Mouse (Mus musculus): ENCODE data around the gene Antxr2. TPM values are rescaled to one million over a fixed set of nuclear protein-coding genes. Genes with fewer than 3 reads are reported as not detected.

Gene Antxr2
- total and polyA plus RNA-seq, 2 experiments from 2014 or later: 2.7 to 9.2 TPM

DNA sequence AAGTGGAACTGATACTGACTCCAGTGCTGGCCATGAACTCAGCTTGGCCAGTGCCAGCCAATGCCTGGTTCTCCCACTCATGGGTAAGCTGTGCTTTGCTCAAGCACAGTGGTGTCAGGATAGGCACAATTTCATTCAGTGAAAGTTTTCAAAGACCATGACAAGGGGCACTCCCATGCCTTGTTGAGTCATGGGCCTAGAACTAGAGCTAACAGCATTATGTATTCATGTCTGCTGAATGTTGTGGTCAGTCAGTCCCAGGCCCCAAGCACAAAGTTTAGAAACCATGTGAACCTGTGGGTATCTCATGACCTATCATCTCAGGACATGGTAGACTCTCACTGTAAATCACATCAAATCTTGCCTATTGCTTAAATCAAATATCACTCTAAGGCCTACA lies 10.2 kb downstream of the Antxr2 start:
- H3K27me3 ChIP-seq (ENCODE audit: insufficient read depth, low read length): no peaks in the 10 kb centered on the region
- H3K9me3 ChIP-seq (ENCODE audit: low read length): no peaks in the 10 kb centered on the region
- DNase-seq (ENCODE audit: low spot score): no peak
- no peak overlapping the region for H3K4me2 ChIP-seq (ENCODE audit: low read depth, low read length)
- TF ChIP-seq CTCF (IDR thresholded peaks at IDR 0.05; ENCODE audit: low read depth): no peak
- H3K36me3 ChIP-seq (ENCODE audit: insufficient read depth, low read length): no peaks in the 10 kb centered on the region
- no peak overlapping the region for H3K27ac ChIP-seq
- H3K9ac ChIP-seq (replicated peaks; ENCODE audit: low read length): no peak overlapping the region
- H3K4me1 ChIP-seq (ENCODE audit: insufficient read depth, low read length): peaks cover 3% of the 10 kb centered on the region; the same call in 1 of the 2 replicates
- no peak for ATAC-seq
- no peak overlapping the region for H3K4me3 ChIP-seq (ENCODE audit: low read length)

GRCm38 (mm10) chr5:98019396-98019795 lies 11.4 kb downstream of the Antxr2 start:
- Histone ChIP-seq H3K4me1 (ENCODE audit: insufficient read depth, low read length) (peaks cover 3% of the 10 kb centered on the region; the same call in 1 of the 2 replicates), H3K9me3 (ENCODE audit: low read length) (no peaks in the 10 kb centered on the region), H3K36me3 (ENCODE audit: insufficient read depth, low read length) (no peaks in the 10 kb centered on the region), H3K4me2 (ENCODE audit: low read depth, low read length) (no peak overlapping the region), H3K27me3 (ENCODE audit: insufficient read depth, low read length) (no peaks in the 10 kb centered on the region), H3K27ac (no peak overlapping the region), H3K4me3 (ENCODE audit: low read length) (no peak overlapping the region), H3K9ac (replicated peaks; ENCODE audit: low read length) (no peak overlapping the region)
- ATAC-seq: no peak
- WGBS: 59% methylated on average over 1 of the region's 1 CpGs
- DNase-seq (ENCODE audit: low spot score): no peak
- no peak for TF ChIP-seq CTCF (IDR thresholded peaks at IDR 0.05; ENCODE audit: low read depth)

DNA sequence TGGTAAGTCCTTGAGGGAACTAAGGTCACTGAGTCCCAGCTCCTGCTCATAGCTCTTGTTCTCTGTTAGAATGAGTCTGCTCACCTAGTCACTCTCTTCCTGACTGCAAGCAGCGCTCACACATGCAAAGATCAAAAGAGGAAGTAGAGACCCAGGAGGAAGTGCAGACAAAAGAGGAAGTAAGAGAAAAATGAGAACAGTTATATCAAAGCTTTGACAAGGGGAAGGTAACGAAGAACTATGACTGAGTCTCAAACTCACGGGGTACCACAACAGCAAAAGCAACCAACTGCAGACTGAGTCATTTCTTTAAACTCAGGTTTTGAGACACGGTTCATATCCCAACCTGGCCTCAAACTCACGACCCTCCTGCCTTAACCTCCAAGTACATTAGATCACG lies 12.7 kb downstream of the Antxr2 start:
- no peak for ATAC-seq
- Histone ChIP-seq H3K36me3 (ENCODE audit: insufficient read depth, low read length) (no peaks in the 10 kb centered on the region), H3K9ac (replicated peaks; ENCODE audit: low read length) (no peak overlapping the region), H3K4me1 (ENCODE audit: insufficient read depth, low read length) (peaks cover 3% of the 10 kb centered on the region; the same call in 1 of the 2 replicates), H3K27me3 (ENCODE audit: insufficient read depth, low read length) (no peaks in the 10 kb centered on the region), H3K9me3 (ENCODE audit: low read length) (no peaks in the 10 kb centered on the region), H3K4me3 (ENCODE audit: low read length) (no peak overlapping the region), H3K4me2 (ENCODE audit: low read depth, low read length) (no peak overlapping the region), H3K27ac (no peak overlapping the region)
- TF ChIP-seq CTCF (IDR thresholded peaks at IDR 0.05; ENCODE audit: low read depth): no peak
- no peak for DNase-seq (ENCODE audit: low spot score)
- 88% methylated on average over 6 of the region's 6 CpGs for WGBS

- Histone ChIP-seq H3K4me3 (ENCODE audit: low read length) (no peak overlapping the region), H3K4me1 (ENCODE audit: insufficient read depth, low read length) (peaks cover 3% of the 10 kb centered on the region; the same call in 1 of the 2 replicates), H3K9me3 (ENCODE audit: low read length) (no peaks in the 10 kb centered on the region), H3K36me3 (ENCODE audit: insufficient read depth, low read length) (no peaks in the 10 kb centered on the region), H3K9ac (replicated peaks; ENCODE audit: low read length) (no peak overlapping the region), H3K4me2 (ENCODE audit: low read depth, low read length) (no peak overlapping the region), H3K27me3 (ENCODE audit: insufficient read depth, low read length) (no peaks in the 10 kb centered on the region), H3K27ac (no peak overlapping the region)
- ATAC-seq (no peak), DNase-seq (ENCODE audit: low spot score) (peak; percentile 23)
- TF ChIP-seq CTCF (IDR thresholded peaks at IDR 0.05; ENCODE audit: low read depth): no peak
- 74% methylated on average over 20 of the region's 20 CpGs for WGBS
Observed at GRCm38 (mm10) chr5:98016247-98017203, 14.3 kb downstream of the Antxr2 start.

DNA sequence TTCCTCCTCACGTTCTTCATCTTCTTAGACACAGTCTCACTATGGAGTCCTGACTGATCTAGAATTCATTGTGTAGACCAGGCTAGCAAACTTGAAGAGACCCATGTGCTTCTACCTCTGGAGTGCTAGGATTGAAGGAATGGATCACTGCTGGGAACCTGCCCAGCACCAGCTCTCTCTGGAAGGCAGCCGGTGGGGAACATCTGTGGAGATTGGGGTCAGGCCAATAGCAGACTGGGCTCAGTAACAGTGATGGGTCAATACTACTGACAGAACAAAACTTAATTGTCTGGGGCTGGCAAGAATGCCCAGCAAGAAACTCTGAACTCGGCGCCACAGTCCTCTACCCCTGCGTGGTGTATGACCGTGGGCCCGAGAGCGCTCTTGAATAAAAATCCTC lies 25.1 kb downstream of the Antxr2 start:
- 94% methylated on average over 8 of the region's 8 CpGs for WGBS
- Histone ChIP-seq H3K36me3 (ENCODE audit: insufficient read depth, low read length) (no peaks in the 10 kb centered on the region), H3K9ac (replicated peaks; ENCODE audit: low read length) (no peak overlapping the region), H3K4me2 (ENCODE audit: low read depth, low read length) (no peak overlapping the region), H3K4me1 (ENCODE audit: insufficient read depth, low read length) (no peaks in the 10 kb centered on the region), H3K4me3 (ENCODE audit: low read length) (no peak overlapping the region), H3K27ac (no peak overlapping the region), H3K9me3 (ENCODE audit: low read length) (no peaks in the 10 kb centered on the region), H3K27me3 (ENCODE audit: insufficient read depth, low read length) (no peaks in the 10 kb centered on the region)
- DNase-seq (ENCODE audit: low spot score): no peak
- no peak for TF ChIP-seq CTCF (IDR thresholded peaks at IDR 0.05; ENCODE audit: low read depth)
- no peak for ATAC-seq

- ATAC-seq: no peak
- no peak overlapping the region for H3K9ac ChIP-seq (replicated peaks; ENCODE audit: low read length)
Observed at GRCm38 (mm10) chr5:97999261-97999824, 31.5 kb downstream of the Antxr2 start.

More at GRCm38 (mm10) chr5:97999261-97999824, 31.5 kb downstream of the Antxr2 start:
- TF ChIP-seq CTCF (IDR thresholded peaks at IDR 0.05; ENCODE audit: low read depth): no peak
- Histone ChIP-seq H3K9me3 (ENCODE audit: low read length) (no peaks in the 10 kb centered on the region), H3K4me1 (ENCODE audit: insufficient read depth, low read length) (no peaks in the 10 kb centered on the region), H3K4me3 (ENCODE audit: low read length) (no peak overlapping the region), H3K27me3 (ENCODE audit: insufficient read depth, low read length) (no peaks in the 10 kb centered on the region), H3K27ac (no peak overlapping the region), H3K4me2 (ENCODE audit: low read depth, low read length) (no peak overlapping the region), H3K36me3 (ENCODE audit: insufficient read depth, low read length) (no peaks in the 10 kb centered on the region)
- DNase-seq (ENCODE audit: low spot score): no peak
- WGBS: 83% methylated on average over 2 of the region's 2 CpGs
